Mouse (Mus musculus): Measurements from ENCODE around the gene Xylb.

The Xylb gene

GRCm38 (mm10) chr9:119357331-119358057 is at the start of gene Xylb:
Xylb (plus strand) TSS chr9:119357381.
- peak; percentile 92 for DNase-seq

GRCm38 (mm10) chr9:119309067-119309466 is 48.1 kb upstream of the Xylb start:
- no peak for DNase-seq

GRCm38 (mm10) chr9:119313096-119313495 is 44.1 kb upstream of the Xylb start:
- DNase-seq, result no peak

GRCm38 (mm10) chr9:119318891-119319290 is 38.3 kb upstream of the Xylb start:
- no peak for DNase-seq

GRCm38 (mm10) chr9:119320446-119320845 is 36.7 kb upstream of the Xylb start:
- DNase-seq, result no peak

- DNase-seq, result no peak
Observed at GRCm38 (mm10) chr9:119320946-119321345, 36.2 kb upstream of the Xylb start.

- peak; percentile 37 for DNase-seq
Observed at GRCm38 (mm10) chr9:119321392-119322229, 35.6 kb upstream of the Xylb start.

- DNase-seq, result peak; percentile 95
Observed at GRCm38 (mm10) chr9:119322289-119323259, 34.6 kb upstream of the Xylb start, which contains the start of gene Oxsr1. Oxsr1 (minus strand) TSS chr9:119322427.

GRCm38 (mm10) chr9:119323260-119323645 is 33.9 kb upstream of the Xylb start:
- no peak for DNase-seq

- no peak for DNase-seq
Observed at GRCm38 (mm10) chr9:119324130-119324529, 33.1 kb upstream of the Xylb start.

- DNase-seq, result no peak
Observed at GRCm38 (mm10) chr9:119328488-119328887, 28.7 kb upstream of the Xylb start.

- DNase-seq, result no peak
Observed at GRCm38 (mm10) chr9:119330186-119330963, 26.8 kb upstream of the Xylb start.

- no peak for DNase-seq
Observed at GRCm38 (mm10) chr9:119334324-119334723, 22.9 kb upstream of the Xylb start.

- DNase-seq, result no peak
Observed at GRCm38 (mm10) chr9:119334834-119335233, 22.3 kb upstream of the Xylb start.

- no peak for DNase-seq
Observed at GRCm38 (mm10) chr9:119335571-119335970, 21.6 kb upstream of the Xylb start.

- no peak for DNase-seq
Observed at GRCm38 (mm10) chr9:119337842-119338241, 19.3 kb upstream of the Xylb start.

- DNase-seq, result no peak
Observed at GRCm38 (mm10) chr9:119338350-119338749, 18.8 kb upstream of the Xylb start.

GRCm38 (mm10) chr9:119339106-119339505 is 18.1 kb upstream of the Xylb start:
- no peak for DNase-seq

- peak; percentile 54 for DNase-seq
Observed at GRCm38 (mm10) chr9:119339558-119340211, 17.5 kb upstream of the Xylb start, which contains the start of gene Acaa1a. Acaa1a (plus strand) TSS chr9:119339676.

GRCm38 (mm10) chr9:119340212-119340580 is 17.0 kb upstream of the Xylb start:
- no peak for DNase-seq

Data from right cerebral cortex, postnatal 14 days (tissue).